Mouse (Mus musculus) splenic B cell, adult 2 months (primary cell): ENCODE results near the gene Akr1c14.
A peak's percentile ranks its signal among the peaks of the same experiment; 100 is the strongest.
"Not testable (repeated sequence)": the region's sequence is repeated elsewhere in the genome, so short reads cannot be mapped to it uniquely, and the experiment has no call there.

ENCODE experiments used
- DNase-seq: peaks from one replicate; pipeline ENCODE4 v3.0.0-alpha.2; 2011; ENCODE audit warnings: low read depth, low spot score
- H3K27me3 ChIP-seq: 2 replicates; pipeline ENCODE4 v1.6.1; 2012; ENCODE audit warnings: mild to moderate bottlenecking, low read length, moderate library complexity, mixed read lengths; ENCODE audit not compliant: control insufficient read depth, poor library complexity, insufficient read depth, severe bottlenecking
- H3K36me3 ChIP-seq: 2 replicates; pipeline ENCODE4 v1.6.1; 2012; ENCODE audit warnings: mild to moderate bottlenecking, low read length, moderate library complexity, mixed read lengths; ENCODE audit not compliant: control insufficient read depth, poor library complexity, insufficient read depth, severe bottlenecking

The Akr1c14 gene

DNA sequence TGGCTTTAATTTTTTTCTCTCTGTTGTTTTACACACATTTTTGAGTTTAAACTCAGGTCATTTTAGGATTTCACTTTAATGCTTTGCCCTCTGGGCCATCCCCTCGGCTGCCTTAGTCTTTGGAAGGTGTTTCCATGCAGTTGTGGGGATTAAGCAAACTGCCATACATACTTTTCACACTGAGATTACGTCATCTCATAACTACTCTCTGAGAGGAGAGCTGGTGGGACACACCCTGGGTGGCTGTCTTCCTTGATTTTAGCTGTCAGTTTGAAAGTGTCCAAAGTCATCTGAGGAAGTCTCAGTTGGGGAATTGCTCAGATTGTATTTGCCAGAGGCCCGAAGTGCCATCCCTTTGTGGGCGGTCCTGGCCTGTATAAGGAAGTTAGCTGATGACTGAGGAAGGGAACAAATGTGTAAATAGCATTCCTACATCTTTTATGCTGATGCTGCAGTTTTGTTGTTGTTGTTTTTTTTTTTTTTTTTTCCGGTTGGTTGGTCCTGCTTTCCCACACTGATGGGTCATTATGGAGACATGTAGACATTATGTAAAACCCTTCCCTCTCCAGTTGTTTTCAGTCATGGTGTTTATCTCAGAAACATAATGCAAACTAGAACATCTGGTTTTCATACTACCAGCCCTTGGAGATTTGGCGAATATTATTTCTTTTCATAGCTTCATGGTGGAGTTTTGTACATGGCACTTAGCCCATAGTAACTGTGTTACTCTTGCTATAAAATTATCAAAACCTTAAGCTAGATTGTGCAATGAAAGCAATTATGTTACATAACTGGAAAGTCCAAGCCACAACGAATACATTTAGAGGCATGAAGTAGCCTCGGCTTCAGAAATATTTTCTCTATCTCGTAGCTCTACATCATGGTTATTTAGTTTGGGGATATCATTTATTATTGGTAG is 28.0 kb downstream of the Akr1c14 start:
- Histone ChIP-seq H3K27me3 (no peaks in the 10 kb centered on the region), H3K36me3 (no peaks in the 10 kb centered on the region)
- DNase-seq = no peak

DNA sequence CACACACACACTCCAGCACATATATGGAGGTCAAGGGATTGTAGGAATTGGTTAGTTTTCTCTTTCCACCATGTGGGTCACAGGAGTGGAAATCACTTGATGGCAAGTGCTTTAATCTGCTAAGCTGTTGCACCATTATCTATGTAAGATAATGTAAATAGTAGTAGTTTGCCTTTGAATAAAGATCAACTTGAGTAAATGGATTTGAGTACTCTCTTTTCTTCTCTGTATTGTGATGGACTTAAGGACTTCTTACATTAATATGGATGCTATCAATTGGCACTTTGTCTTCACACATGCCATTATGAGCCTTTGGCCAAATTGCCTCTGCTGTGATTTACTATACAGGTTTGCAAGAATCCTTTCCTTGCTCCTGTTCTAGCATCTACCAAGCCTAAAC is 31.1 kb downstream of the Akr1c14 start:
- no peak for DNase-seq
- H3K27me3 ChIP-seq = no peaks in the 10 kb centered on the region

DNA sequence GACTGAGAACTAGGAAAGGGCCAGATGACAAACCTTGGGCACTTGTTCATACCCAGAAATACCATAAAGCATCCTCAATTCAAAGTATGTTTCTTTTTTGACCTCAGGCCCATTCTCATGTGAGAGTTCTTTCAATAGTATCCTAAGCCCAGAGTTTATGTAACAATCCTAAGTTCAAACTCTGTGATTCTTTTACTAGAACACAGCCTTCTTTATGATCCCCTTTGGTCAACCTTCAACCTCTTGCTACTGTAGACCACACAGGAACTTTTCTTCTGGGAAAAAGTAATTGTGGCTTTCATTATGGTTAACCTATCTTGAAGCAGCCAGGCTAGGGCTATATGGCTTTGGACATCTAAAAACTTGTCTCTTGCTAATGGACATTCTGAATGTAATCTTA is 52.9 kb downstream of the Akr1c14 start:
- DNase-seq = no peak
- Histone ChIP-seq H3K27me3 (no peaks in the 10 kb centered on the region; the same call in 1 of the 2 replicates), H3K36me3 (no peaks in the 10 kb centered on the region)

More for the DNA sequence above, 31.1 kb downstream of the Akr1c14 start:
- H3K36me3 ChIP-seq = no peaks in the 10 kb centered on the region

DNA sequence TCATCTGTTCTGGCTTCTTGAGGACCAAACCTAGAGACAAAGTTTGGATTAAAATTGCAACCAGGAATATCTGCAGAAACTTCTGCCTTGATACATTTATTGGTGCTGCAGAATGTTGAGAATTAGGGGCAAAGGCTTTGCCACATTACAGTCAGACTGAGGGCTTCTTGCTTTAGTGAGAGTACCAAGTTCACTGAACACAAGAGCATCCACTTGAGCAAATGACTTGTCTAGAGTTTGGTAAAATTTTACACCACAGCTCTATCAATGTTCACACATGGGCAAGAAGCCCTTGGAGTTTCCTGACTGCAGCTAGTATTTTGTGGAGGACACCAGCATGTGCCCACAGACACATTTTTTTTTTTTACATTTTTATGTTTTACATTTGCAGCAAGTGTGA is 53.9 kb downstream of the Akr1c14 start:
- H3K36me3 ChIP-seq = no peaks in the 10 kb centered on the region
- no peaks in the 10 kb centered on the region; the same call in 1 of the 2 replicates for H3K27me3 ChIP-seq
- DNase-seq = no peak

DNA sequence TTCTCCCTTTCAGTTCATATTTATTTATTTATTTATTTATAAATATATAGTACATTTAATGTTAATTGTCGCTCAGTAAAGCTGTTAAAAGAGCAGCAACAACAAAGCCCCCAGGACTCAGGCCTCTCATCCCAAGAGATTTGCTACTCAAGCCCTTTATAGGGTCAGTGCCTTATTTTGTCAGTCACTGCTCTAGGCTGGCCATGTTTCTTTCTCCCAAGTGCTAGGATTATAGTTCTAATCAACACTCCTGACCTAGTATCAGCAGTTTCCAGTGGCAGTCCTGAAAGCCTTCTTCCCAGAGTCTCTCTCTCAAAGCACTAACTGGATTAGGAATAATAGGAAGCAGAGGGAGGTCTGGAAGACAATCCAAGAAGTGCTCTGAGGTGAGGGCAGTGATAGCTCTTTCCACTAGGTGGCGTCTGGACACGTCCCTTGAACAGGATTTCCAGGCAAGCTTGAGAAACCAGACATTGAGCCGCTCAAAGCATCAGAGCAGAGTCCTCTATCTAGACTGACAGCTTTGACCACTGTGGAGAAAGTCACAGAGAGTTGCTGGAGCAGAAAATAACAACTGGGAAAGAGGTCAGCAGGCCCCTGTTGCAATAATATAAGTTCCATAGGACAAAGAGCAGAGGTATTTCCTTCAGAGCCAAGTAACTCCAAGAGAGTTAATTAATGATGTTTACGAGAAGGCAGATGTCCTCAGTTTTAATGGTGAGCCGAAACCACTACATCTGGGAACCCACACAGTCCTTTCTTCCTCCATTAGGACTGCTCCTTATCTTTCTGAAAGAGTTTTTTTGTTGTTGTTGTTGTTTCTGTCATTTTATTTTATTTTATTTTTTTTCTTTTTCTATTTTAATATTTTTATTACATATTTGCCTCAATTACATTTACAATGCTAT is 61.7 kb downstream of the Akr1c14 start:
- peak; percentile 29 for DNase-seq
- H3K27me3 ChIP-seq = no peaks in the 10 kb centered on the region
- no peaks in the 10 kb centered on the region for H3K36me3 ChIP-seq

DNA sequence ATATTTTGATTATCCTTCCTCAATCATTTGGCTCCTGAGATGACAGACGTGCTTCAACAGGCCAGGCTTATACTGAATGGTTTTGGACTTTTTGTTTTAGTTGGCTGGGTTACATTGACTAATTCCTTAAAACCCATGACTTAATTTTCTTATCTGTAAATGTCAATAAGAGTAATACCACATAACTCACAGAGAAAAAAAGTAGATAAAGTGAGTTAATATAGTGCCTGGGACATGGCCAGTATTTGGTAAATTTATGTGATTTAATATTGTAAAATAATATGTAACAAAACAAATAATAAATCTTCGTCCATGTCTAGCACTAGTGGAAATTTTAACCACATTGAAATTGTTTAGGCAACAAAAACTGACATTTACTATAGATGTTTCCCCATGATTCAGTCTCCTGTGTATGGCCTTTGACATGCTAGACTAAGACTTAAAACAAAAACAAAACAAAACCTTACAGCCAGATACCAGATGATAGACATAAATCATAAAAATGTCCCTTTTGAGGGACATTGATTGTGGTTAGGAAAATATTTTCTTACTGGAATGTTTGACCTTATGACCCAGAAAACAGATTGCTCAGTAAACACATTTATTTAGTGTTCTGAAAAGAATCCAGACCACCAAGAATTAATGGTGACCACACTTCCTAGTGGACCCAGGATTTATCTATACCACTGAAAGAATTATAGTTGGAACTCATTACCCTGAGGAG is 70.5 kb downstream of the Akr1c14 start:
- Histone ChIP-seq H3K36me3 (no peaks in the 10 kb centered on the region), H3K27me3 (no peaks in the 10 kb centered on the region)
- DNase-seq = no peak

DNA sequence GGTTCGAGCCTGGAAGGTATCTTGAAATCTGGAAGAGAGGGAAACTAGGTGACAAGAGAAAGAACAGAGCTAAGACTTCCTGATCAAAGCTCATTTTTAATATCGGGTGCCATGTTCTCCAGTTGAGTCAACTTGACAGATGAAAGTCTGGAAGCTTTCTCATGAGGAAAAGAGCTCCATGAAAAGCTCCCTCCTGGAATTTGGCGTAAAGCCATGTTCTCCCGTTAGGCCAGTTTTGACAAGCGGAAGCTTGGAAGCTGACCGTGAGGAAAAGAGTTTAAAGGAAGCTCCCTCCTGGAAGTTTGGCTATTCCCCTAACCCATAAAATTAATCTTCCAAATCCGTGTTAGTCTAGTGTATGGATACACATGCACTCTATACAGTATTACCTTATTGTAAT is 74.3 kb downstream of the Akr1c14 start:
- Histone ChIP-seq H3K27me3 (no peaks in the 10 kb centered on the region), H3K36me3 (no peaks in the 10 kb centered on the region)
- DNase-seq = no peak

DNA sequence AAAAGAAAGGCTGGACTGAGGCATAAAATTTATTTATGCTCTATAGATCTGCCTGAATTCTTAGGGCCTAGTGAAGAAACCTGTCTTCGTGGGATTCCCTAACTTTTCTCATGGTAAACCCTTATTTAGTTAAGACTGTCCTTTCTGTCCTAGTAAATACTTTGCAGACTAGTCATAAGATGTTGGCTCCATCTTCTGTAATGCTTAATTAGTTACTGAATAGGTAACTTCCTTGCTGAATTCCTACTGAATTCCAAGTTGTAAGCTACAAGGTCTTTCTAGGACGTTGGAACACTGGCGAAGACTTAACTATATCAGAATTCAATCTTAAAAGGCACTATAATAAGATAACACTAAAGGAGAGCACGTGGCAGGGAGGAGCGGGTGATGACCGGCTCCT is 75.7 kb downstream of the Akr1c14 start:
- not testable (repeated sequence) for H3K36me3 ChIP-seq, DNase-seq, H3K27me3 ChIP-seq

DNA sequence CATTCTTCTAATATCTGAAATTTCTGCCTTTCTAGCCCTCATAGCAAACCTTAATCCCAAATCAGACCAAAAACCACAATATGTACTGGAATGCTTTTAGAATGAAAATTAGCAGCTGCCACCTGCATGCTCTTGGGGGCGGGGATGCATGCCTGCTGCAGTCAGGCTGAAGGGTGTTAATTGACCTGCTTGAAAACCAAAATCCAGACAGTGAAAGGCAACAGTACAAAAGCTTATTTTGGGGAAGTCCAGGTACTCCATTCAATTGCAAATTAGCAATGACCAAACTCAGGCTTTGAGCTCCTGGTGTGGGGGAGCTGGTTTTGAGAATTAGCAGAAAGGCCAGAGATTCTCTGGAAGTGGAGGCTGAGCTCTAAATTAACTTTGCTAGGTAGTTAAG is 77.0 kb downstream of the Akr1c14 start:
- H3K27me3 ChIP-seq, H3K36me3 ChIP-seq, DNase-seq: not testable (repeated sequence)

DNA sequence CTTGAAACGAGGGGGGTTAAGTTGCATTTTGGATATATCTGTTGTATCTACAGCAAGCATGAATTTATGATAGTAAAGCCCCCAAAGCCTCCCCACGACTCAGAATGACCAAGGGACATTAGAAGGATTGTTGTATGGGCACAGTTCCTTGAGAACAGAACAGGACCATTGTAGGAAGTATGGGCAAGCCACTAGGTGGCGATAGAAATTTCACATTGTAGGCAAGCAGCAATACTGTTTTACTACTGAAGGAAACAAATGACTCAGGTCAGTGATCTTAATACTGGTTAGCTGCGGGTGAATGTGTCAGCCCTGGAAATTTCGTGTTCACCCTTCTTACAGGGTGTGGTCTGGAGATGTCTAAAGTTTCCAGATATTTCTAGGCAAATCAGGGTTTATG is 80.3 kb downstream of the Akr1c14 start:
- Histone ChIP-seq H3K27me3 (no peaks in the 10 kb centered on the region), H3K36me3 (no peaks in the 10 kb centered on the region)
- peak; percentile 1 for DNase-seq

DNA sequence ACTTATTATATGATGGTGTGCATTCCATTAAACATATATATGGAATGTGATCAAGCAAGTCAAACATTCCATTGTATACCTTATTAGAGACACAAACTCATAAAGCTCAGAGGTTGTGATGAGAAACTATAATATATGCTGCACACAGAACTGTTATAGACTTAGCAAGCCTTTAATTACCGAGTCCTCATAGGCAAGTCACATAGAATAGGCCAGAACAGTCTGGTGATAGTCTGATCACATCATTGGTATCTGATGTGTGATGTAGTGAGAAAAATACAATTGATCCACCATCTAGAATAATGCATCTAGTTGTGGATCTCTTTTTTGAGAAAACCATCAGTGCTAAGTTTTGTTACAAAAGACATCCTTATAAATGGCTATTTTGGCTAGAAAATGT is 82.5 kb downstream of the Akr1c14 start:
- DNase-seq = no peak
- Histone ChIP-seq H3K27me3 (no peaks in the 10 kb centered on the region), H3K36me3 (no peaks in the 10 kb centered on the region)

DNA sequence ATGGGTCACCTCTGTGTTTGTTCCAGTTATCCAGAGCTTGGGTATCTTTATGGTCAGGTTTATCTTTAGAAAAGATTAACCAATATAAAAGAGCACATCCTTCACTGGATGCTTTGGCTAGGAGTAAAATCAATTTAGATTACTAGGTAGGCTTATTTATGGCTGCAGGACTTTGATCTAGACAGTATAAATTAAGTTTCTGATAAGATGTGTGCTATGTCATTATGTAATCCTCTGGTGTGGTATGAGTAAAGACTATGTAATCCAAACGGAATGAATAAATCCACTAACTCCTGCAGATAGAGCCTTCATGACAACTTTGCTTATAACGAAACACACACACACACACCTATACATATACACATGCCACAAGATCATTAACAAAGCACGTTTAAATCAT is 82.9 kb downstream of the Akr1c14 start:
- Histone ChIP-seq H3K36me3 (no peaks in the 10 kb centered on the region), H3K27me3 (no peaks in the 10 kb centered on the region)
- DNase-seq = no peak

DNA sequence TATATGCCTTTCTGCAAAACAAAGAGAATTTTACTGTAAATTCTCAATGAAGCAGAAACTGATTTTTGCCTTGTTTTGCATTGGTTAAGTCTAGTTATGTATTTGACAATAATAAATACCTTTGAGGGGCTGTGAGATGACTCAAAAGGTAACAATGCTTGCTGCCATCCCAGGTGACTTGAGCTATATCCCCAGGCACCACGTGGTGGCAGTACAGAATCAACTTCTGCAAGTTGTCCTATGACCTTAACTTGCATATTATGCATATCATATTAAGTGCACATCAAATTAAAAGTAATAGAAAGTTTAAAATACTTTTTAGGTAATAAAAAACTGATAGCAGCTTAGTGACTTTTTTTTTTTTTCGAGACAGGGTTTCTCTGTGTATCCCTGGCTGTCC is 84.3 kb downstream of the Akr1c14 start:
- DNase-seq = no peak
- Histone ChIP-seq H3K27me3 (no peaks in the 10 kb centered on the region), H3K36me3 (no peaks in the 10 kb centered on the region)
